Mouse (Mus musculus): ENCODE measurements around the gene Klhl13.

Gene Klhl13

DNA sequence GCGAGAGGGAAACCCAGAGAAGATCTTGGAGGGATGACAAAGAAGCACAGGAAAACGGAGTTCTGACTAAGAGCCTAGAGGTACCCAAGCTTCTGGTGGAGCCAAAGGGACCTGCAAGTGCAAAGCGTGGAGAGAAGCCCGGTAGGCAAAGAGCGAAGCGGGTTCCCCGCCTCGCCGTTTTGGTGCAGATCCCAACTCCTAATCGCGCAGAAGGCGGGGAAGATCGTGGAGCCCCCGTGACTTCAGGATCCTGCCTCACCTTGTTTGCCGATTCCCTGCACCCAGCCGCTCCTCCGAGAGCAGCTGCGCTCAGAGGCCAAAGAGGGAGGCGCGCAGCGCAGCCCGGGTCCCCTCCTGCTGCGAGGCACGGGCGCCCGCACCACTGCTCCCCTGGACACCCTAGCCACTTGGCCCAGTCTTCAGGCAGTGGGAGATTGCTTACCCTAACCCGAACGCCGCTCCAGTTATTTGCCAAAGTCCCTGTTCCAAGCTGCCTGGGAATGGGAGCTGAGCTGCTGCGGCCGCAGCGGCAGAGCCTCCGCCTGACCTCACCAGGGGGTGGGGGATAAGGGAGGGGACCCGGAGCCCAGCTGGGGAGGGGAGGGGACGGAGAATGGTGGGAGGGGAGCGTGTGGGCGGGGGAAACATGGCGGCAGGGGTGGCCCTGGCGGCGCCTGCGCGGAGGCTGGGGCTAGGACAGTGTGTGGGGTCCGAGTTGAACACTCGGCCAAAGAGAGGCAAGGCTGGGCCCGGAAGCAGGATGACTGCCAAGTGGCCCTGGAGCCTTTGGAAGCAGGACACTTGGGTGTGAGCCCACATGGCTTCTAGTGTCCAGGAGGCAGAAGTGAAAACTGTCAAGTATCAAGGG, at the start of gene Klhl13:
Gene Klhl13 (minus strand): TSS at position 569 of the 868 bp plus-strand sequence.
- peak; percentile 98 for DNase-seq

DNA sequence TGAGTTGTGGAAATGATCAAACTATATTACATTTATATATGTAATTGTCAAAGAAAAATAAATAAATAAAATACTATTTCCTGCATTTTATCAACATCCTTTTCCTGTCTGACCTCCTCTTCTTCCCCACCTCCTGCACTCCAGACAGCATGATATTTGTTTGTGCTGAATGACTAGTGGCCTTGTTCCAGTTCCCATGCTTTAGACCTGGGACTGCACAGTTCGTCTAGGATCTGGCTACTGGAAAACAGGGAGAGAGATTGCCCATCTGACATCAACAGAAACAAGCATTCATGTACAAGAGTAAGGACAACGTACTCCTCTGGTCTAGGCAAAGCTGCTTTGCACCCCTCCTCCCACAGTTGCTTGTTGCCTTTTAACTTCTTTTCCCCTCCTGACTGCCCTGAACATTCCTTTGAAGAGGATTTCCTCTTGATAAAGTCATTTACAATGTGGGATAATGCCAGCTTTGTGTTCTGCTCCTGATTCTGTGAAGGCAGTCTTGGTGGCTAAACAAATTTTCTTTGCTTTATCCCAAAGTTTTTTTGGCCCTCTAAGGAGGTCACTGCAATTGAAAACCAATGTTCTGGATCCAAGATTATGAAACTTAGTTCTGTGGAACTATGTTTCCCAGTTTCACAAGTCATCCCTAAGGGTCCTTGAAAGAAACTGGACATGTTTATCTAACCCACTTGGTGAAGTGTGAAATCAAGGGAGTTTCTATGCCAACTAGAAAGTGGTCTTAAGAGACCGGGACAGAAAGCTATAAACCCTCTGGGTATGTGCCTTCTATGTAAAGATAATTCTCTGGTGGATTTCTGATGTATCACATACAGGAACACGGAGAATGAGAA, 44.6 kb upstream of the Klhl13 start:
- DNase-seq, result peak; percentile 84

DNA sequence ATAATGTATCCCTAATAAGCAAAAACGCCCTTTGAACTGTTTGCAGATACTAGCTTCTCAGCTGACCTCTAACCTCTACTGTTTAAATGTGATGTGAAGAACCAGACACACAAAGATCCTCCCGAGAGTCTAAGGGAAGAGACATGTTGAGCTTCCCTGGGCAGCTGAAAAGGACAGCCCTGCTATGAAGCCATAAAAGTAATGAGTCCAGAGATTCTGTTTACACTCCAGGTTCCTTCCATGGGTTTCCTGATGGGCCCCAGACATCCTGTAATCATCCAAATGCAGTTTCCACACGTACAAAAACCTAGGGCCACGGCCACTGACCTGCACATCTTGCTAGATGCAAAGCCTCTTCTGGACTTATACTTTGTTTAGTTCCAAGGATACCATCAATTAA, 23.8 kb upstream of the Klhl13 start:
- no peak for DNase-seq

DNA sequence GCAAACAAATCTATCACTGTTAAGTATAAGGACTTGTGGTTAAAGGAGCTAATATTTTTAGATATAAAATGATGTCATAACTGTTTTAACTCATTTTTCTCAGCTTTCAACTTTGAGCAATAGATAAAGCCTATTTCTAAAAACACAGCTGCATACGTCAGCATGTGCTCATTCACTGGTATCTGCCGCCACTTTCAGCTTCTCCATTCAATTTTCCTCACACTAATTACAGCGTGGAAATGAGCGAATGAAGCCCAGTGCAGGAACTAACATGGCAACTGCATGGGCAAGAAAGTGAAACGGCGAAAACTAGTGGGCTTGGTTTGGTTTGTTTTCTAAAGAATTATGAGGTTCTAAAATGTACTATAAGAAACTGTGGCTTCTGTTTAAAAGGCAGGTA, 1.4 kb downstream of the Klhl13 start:
- no peak for DNase-seq

DNA sequence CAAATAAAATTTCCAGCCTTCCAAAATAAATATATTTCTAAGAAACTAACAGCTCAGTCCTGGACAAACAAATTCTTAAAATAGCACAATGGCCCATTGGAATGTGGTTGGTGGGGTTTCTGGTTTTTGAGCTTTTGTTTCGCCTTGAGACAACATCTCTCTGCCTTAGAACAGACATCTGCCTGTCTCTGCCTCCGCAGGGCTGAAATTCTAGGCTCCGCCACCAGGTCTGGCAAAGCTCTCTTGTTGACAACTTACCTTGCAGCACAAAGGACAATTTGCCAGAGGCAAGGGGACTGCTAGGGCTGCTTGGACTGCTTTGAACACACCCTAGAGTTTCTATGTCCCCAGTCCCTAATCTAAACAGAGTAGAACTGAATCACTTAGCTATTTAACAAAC, 4.4 kb downstream of the Klhl13 start:
- DNase-seq, result no peak

DNA sequence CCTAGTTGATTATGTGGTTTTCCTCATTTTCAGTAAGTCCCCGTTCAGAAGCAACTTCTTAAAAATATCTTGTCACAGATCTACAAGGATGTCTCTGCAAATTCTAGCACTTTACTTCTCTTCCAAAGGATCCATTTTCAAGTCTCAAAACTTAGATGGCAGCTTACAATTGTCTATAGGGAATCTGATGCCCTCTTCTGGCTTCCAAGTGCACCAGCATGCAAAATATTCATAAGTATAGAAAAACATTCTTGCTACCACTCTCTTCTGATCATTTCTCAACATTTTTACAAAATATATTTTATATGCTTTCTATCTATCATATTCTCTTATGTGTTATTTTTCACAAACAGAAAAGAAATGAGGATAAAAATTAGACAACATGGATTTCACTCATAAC, 14.8 kb downstream of the Klhl13 start:
- no peak for DNase-seq

DNA sequence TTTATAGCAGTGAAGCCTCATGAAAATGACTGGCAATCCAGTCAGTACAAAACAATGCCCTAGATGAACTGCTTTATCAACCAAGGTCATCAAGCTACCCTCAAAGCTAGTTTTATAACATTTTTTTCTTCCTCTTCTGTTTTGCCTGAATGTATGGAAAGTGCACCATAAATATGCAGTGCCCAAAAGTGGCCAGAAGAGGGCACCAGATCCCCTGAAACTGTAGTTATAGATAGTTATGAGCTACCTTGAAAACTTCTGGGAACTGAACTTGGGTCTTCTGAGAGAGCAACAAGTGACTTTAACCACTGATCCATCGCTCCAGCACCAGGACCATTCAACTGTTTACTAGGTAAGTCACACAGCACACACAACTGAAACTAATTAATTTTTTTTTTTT, 36.8 kb downstream of the Klhl13 start:
- no peak for DNase-seq

DNA sequence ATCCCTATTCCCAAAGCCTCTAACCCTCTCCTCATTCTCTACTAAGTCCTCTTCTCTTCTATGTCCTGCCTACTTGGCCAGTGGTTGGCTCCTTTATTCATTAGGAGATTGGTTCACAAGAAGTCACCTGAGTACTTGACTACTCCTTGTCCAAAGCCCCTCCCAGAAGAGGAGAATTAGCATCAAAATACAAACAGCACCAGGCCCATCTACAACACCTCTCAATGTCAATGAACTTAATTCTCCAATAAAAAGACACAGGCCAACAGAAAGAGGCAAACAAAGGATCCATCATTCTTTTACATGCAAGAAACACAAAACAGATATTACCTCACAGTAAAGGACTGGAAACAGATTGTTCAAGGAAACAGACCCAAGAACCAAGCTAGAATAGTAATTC, 46.0 kb downstream of the Klhl13 start:
- no peak for DNase-seq

DNA sequence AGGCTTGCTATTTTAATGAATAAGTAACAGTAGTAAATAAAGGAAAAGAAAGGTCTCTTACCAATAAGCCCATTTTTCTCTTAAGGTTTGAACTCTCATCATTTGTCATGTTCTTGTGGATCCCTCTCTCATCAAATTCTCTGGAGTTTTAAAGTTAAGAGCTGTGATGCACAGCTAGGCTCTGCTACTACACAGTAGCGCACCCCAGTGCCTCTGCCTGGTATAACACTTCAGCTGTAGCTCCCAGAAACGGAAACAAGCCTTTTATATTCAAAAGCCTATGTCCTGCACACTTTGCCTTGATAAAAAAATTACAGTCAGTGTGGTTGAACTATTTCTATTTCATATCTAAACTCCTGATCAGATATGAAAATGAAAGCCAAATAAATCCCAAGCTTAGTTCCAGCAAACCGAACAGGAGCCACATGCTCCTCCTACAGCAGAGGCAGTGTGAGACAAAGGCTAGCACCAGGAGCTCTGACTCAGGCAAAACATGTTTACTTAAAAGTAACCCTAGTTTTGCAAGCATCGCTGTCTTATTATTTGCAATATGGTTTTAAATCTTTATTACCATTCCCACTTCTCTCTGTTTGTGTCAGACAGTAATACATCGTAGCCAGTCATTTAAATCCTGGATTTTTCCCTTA, 68.8 kb downstream of the Klhl13 start:
- DNase-seq, result no peak

DNA sequence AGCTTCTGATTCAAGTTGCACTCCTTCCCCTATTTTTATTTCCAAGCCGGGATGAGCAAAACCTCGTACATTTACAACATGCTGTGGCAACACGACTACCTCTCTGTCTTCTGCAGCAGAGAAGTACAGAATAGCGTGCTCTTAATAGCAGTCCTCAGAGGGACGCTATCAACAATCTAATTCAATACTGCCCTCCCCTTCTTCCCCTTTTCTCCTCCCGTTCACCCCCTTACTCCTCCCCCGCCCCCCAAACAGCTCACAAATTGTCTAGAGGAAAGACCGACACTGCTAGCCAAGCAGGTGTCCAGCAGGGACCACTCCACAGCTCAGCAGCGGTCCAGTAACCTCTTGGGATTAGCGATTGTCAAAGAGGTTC, 79.5 kb downstream of the Klhl13 start:
- no peak for DNase-seq

DNA sequence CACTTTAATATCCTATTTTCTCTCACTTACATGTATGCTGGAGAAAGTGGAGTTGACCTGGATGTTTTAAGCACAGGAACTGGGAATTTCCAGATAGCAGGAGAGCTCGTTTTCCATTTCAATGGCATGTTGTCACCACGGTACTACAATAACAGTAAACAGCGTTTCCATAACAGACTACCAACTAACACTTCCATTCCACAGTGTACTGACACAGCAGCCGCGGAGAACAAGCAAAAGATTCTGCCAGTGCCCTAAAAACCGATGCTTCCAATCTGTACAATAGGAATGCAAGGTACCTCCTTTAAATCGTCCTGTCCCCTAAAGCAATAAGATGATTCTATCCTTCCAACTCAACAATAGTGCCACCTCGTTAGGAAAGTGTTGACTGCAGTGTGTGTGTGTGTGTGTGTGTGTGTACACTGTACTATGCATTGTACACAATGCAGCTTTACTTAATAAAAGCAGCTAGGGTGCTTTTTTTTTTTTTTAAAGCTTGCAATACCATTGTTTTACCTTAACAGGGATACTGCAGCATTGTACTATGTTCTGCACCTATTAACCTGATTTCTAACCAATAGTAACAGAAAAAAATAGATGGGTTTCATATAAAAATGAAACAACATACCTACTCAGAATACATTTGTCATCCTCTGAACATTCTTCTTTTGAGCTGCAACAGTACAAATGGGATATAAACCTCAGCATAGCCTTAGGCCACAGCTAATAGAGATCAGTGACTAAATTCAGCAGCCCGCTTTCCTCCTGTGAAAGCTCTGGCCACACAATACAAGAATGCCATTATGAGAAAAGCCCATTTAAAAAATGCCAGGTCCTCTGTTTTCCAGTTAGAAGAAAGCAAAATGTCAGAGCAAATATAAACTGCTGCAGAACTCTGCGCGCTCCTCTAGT, 80.1 kb downstream of the Klhl13 start:
- no peak for DNase-seq

DNA sequence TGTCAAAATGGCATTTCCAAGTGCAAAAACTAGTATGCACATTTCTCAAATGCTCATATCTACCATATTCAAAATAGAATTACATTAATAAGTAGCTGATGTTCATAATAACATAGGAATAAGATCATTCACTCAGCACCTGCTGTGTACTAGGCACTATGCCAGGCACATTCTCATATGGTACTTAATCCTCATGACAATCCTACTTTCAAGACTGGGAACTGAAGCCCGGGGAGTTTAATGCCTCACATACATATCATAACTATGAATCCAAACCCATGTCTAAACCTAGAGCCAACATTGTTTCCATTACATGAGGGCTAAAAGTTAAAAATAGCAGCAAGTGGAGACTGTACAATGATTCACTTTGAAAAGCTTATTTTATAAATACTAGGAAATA, 97.3 kb downstream of the Klhl13 start:
- DNase-seq, result no peak

DNA sequence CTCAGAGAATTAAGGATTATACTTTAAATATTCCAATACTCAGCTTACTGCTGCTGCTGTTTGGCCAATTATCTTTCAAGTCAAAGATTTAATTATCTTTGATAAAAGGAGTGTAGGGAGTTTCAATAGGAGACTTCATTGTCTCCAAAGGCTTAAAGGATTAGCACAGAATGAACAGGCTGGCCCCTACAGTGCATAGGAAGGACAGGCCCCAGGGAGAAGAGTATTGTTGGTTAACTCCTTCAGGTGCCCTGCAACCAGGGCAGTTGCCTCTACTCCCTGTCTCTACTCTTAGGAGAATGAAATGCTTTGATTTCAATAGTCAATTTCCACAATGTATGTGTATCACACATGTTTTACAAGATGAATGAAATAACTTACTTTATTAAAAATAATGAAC, 116.1 kb downstream of the Klhl13 start:
- no peak for DNase-seq
